Mouse (Mus musculus): Measurements from ENCODE around the gene Tex22. TPM values are rescaled to one million over a fixed set of nuclear protein-coding genes. Genes with fewer than 3 reads are reported as not detected.

The Tex22 gene
- not detected in 2 replicates for polyA plus RNA-seq (2016; fragmentation: Nextera tagmentation; extraction: Ambion mirVana)

DNA sequence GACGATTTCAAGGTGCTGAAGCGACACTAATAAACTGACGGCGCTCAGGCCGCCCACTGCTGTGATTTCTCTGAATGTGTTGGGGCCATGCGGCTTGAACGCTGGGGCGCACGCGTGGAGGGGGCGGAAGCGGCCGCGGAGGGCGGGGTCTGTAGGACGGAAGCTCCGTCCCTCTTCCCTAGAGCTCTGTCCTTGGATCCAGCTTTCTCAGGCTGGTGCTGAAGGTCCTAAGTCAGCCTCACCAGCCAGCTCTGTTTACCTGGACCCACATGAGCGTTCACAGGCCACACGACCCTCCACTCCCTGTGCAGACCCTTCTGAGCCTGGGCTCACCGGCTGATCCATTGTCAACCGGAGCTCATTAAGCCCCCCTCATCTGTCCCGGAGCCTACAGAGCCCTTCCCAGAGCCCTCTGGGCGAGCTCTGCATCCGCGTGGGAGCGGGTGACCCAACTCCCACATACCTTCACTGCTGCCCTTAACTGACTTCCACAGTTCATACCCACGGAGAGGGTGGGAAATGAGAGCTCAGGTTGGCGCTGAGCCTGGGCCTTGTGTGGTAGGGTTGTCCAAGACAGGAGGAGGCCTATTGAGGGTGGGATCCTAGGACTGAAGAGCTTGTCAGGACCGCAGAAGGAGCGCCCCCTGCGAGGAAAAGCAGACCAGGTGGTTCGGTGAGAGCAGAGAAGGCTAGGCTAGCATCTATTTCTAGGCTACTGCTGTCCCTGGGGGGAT lies at the start of gene Tex22:
Gene Tex22 (plus strand): TSS at position 174 of the 734 bp plus-strand sequence.
- 3% methylated on average over 32 of the region's 32 CpGs for WGBS
- H3K27ac ChIP-seq, result peak within 1 kb of the TSS; percentile 94
- H3K4me3 ChIP-seq, result peak within 1 kb of the TSS; percentile 41
- peaks cover 21% of the 10 kb centered on the region for H3K4me1 ChIP-seq
- H3K9ac ChIP-seq, result peak within 1 kb of the TSS; percentile 70
- no peaks in the 10 kb centered on the region for H3K9me3 ChIP-seq (replicated peaks)
- peak within 1 kb of the TSS; percentile 87 for H3K4me2 ChIP-seq (replicated peaks)
- H3K36me3 ChIP-seq, result peaks cover 25% of the 10 kb centered on the region
- H3K27me3 ChIP-seq, result no peaks in the 10 kb centered on the region
- peak; percentile 92 for ATAC-seq (ENCODE audit: low FRiP score)

- Histone ChIP-seq H3K4me3 (no peak overlapping the region), H3K4me2 (replicated peaks) (no peak overlapping the region), H3K9me3 (replicated peaks) (no peaks in the 10 kb centered on the region), H3K27me3 (no peaks in the 10 kb centered on the region), H3K27ac (no peak overlapping the region), H3K9ac (no peak overlapping the region), H3K36me3 (peaks cover 19% of the 10 kb centered on the region), H3K4me1 (peaks cover 21% of the 10 kb centered on the region)
- WGBS, result 97% methylated on average over 1 of the region's 1 CpGs
- no peak for ATAC-seq (ENCODE audit: low FRiP score)
These were observed 47.7 kb upstream of the Tex22 start for GRCm38 (mm10) chr12:113026557-113026956.

DNA sequence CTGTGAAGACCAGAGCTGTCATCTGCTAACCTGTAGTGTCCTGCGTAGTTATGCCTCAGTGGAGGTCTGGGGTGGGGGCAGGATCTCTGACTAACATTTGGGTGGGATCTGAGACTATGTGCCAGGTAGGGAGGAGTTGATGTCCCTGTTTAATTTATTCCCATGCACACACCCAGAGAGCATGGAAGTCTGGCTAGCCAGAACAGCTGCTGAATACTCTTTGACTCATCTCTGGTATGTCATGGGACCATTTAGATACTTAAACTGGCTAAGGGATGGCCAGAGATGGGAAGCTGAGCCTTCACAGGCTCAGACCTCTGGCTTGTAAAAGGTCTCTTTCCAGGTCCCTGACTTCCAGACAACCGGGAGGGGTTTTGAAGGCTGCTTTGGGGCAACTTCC lies 46.8 kb upstream of the Tex22 start:
- H3K9me3 ChIP-seq (replicated peaks), result no peaks in the 10 kb centered on the region
- no peak overlapping the region for H3K9ac ChIP-seq
- 91% methylated on average over 2 of the region's 2 CpGs for WGBS
- no peak overlapping the region for H3K4me2 ChIP-seq (replicated peaks)
- H3K4me1 ChIP-seq, result peaks cover 29% of the 10 kb centered on the region
- H3K27ac ChIP-seq, result peak overlapping the region; percentile 53; the same call in 1 of the 2 replicates
- H3K36me3 ChIP-seq, result peaks cover 16% of the 10 kb centered on the region
- no peak overlapping the region for H3K4me3 ChIP-seq
- no peak for ATAC-seq (ENCODE audit: low FRiP score)
- no peaks in the 10 kb centered on the region for H3K27me3 ChIP-seq

DNA sequence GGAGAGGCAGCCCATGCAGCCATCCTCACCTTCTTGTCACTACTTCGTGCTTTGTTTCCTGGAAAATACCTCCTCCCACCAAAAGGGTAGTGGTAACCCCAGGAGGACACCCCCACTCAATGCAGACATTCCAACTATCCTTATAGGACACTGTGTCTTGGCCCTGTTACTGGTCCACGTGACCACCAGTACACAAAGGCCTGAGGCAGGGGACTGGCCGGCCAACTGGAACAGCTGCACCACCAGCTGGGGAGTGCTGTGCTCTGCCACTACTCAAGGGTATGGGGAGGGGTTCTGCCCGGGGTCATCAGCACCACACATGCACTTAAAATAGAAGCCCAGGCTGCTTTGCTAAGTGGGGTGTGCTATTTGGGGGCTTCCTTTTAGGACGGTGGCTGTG lies 46.2 kb upstream of the Tex22 start:
- WGBS, result 51% methylated on average over 5 of the region's 5 CpGs
- H3K4me2 ChIP-seq (replicated peaks), result no peak overlapping the region
- H3K36me3 ChIP-seq, result peaks cover 13% of the 10 kb centered on the region
- no peak overlapping the region for H3K9ac ChIP-seq
- peak overlapping the region; percentile 53 for H3K27ac ChIP-seq
- peak; percentile 59 for ATAC-seq (ENCODE audit: low FRiP score)
- H3K4me1 ChIP-seq, result peaks cover 34% of the 10 kb centered on the region
- no peak overlapping the region for H3K4me3 ChIP-seq
- H3K27me3 ChIP-seq, result no peaks in the 10 kb centered on the region
- no peaks in the 10 kb centered on the region for H3K9me3 ChIP-seq (replicated peaks)

DNA sequence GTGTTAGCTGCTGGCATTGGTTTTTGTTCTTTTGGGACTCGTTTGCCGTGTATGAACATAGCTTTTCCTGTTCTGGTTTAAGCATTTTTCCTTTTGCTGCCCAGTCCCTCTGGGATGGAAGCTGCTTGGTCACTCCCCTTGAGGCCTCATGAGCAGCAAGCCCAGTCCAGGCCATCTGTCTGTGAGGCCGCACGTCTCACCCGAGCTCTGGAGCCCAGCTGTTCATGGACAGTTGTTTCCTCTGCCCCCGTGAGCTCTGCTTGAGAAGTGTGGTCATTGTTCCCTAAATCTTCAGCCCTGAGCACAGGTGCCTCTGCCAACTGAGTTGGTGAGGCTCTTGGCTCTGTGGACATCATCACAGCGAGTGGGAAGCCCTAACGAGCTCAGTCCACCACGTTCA lies 45.4 kb upstream of the Tex22 start:
- H3K4me3 ChIP-seq, result no peak overlapping the region
- ATAC-seq (ENCODE audit: low FRiP score), result no peak
- no peaks in the 10 kb centered on the region for H3K27me3 ChIP-seq
- peaks cover 9% of the 10 kb centered on the region for H3K36me3 ChIP-seq
- no peaks in the 10 kb centered on the region for H3K9me3 ChIP-seq (replicated peaks)
- peaks cover 41% of the 10 kb centered on the region for H3K4me1 ChIP-seq
- no peak overlapping the region for H3K4me2 ChIP-seq (replicated peaks)
- H3K9ac ChIP-seq, result no peak overlapping the region
- H3K27ac ChIP-seq, result peak overlapping the region; percentile 53
- WGBS, result 62% methylated on average over 9 of the region's 9 CpGs

- Histone ChIP-seq H3K4me2 (replicated peaks) (no peak overlapping the region), H3K27ac (0 out of 2 replicates have a peak overlapping the region, but pooled peaks have one; percentile 9), H3K9ac (no peak overlapping the region), H3K27me3 (no peaks in the 10 kb centered on the region), H3K4me1 (peaks cover 41% of the 10 kb centered on the region), H3K36me3 (peaks cover 9% of the 10 kb centered on the region), H3K4me3 (no peak overlapping the region), H3K9me3 (replicated peaks) (no peaks in the 10 kb centered on the region)
- 76% methylated on average over 4 of the region's 4 CpGs for WGBS
- no peak for ATAC-seq (ENCODE audit: low FRiP score)
These were observed 44.3 kb upstream of the Tex22 start for GRCm38 (mm10) chr12:113030046-113030445.

DNA sequence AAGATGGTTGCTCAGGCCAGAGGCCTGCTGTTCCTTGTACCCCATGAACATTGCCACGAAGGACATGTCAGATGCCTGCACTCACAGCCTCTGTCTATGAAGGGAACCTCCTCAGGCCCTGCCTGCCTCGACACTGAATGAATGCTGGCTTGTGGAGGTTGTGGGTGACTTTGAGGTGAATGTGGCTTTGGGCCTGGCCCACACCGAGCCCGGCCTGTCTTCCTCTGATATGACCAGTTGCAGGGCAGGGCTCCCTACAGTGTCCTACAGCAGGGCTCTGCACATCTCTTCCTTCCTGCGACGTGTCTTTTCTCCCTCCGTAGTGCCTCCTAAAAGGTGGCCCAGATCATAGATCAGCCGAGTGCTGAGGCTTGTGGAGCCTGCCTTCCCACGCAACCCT lies 43.3 kb upstream of the Tex22 start:
- Histone ChIP-seq H3K4me1 (peaks cover 41% of the 10 kb centered on the region), H3K27ac (no peak overlapping the region), H3K4me2 (replicated peaks) (no peak overlapping the region), H3K9me3 (replicated peaks) (no peaks in the 10 kb centered on the region), H3K4me3 (no peak overlapping the region), H3K36me3 (peaks cover 6% of the 10 kb centered on the region), H3K9ac (no peak overlapping the region), H3K27me3 (no peaks in the 10 kb centered on the region)
- ATAC-seq (ENCODE audit: low FRiP score), result no peak
- WGBS, result 86% methylated on average over 9 of the region's 9 CpGs

GRCm38 (mm10) chr12:113031441-113031840 lies 42.9 kb upstream of the Tex22 start:
- H3K4me1 ChIP-seq, result peaks cover 41% of the 10 kb centered on the region
- H3K4me3 ChIP-seq, result no peak overlapping the region
- 91% methylated on average over 6 of the region's 6 CpGs for WGBS
- no peak overlapping the region for H3K4me2 ChIP-seq (replicated peaks)
- no peaks in the 10 kb centered on the region for H3K27me3 ChIP-seq
- H3K36me3 ChIP-seq, result peaks cover 6% of the 10 kb centered on the region; the same call in 1 of the 2 replicates
- H3K9me3 ChIP-seq (replicated peaks), result no peaks in the 10 kb centered on the region
- no peak overlapping the region for H3K9ac ChIP-seq
- no peak overlapping the region for H3K27ac ChIP-seq
- no peak for ATAC-seq (ENCODE audit: low FRiP score)

GRCm38 (mm10) chr12:113032296-113033250 lies 41.7 kb upstream of the Tex22 start:
- WGBS, result 65% methylated on average over 11 of the region's 11 CpGs
- Histone ChIP-seq H3K36me3 (0 out of 2 replicates have a peak, but pooled peaks cover 1% of the 10 kb centered on the region), H3K9ac (0 out of 2 replicates have a peak overlapping the region, but pooled peaks have one; percentile 4), H3K27ac (peak overlapping the region; percentile 55), H3K4me2 (replicated peaks) (no peak overlapping the region; the same call in 1 of the 2 replicates), H3K4me3 (no peak overlapping the region), H3K4me1 (peaks cover 35% of the 10 kb centered on the region), H3K27me3 (no peaks in the 10 kb centered on the region), H3K9me3 (replicated peaks) (no peaks in the 10 kb centered on the region)
- peak; percentile 56 for ATAC-seq (ENCODE audit: low FRiP score)

GRCm38 (mm10) chr12:113035093-113035492 lies 39.2 kb upstream of the Tex22 start:
- 86% methylated on average over 2 of the region's 2 CpGs for WGBS
- no peak overlapping the region for H3K4me2 ChIP-seq (replicated peaks)
- peaks cover 20% of the 10 kb centered on the region for H3K4me1 ChIP-seq
- H3K4me3 ChIP-seq, result no peak overlapping the region
- no peak overlapping the region for H3K27ac ChIP-seq
- H3K27me3 ChIP-seq, result no peaks in the 10 kb centered on the region
- no peaks in the 10 kb centered on the region for H3K36me3 ChIP-seq
- ATAC-seq (ENCODE audit: low FRiP score), result no peak
- no peaks in the 10 kb centered on the region for H3K9me3 ChIP-seq (replicated peaks)
- H3K9ac ChIP-seq, result no peak overlapping the region

DNA sequence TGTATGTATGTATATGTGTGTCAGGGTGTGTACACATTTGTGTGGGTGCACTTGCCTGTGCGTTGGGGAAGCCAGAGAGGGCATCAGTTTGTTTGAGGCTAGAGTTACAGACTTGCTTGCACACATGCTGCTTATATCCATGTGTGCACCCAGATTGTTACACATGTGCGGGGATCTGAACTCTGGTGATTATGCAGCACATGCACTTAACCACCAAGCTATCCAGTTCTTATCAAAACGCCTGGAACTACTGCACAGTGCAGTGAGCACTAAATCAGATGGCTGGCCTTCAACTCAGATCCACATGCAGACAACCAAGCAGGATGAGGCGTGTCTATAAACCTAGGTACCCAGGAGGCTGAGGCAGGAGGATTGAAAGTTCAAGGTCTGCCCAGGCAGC lies 37.3 kb upstream of the Tex22 start:
- Histone ChIP-seq H3K9ac (no peak overlapping the region), H3K27ac (no peak overlapping the region), H3K4me3 (no peak overlapping the region), H3K9me3 (replicated peaks) (no peaks in the 10 kb centered on the region), H3K27me3 (no peaks in the 10 kb centered on the region), H3K4me2 (replicated peaks) (no peak overlapping the region), H3K36me3 (no peaks in the 10 kb centered on the region), H3K4me1 (peaks cover 28% of the 10 kb centered on the region)
- no peak for ATAC-seq (ENCODE audit: low FRiP score)
- 91% methylated on average over 4 of the region's 4 CpGs for WGBS

DNA sequence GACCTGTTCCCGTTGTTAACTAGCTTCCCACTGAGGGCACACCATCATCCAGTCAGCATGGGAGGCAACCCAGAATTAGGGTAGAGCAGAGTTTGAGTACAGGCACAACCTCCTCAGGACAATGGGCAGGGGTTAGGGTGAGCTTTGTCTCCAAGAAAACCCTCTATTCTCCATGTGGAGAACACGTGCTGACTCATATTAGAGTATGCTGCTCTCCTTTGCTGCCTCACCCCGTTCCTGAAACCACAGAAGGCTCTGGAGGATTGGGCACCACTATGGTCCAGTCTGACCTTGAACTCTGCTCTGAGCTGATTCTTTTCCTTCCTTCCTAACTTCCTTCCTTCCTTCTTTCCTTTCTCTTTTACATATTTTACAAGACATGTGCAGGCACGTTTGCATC lies 35.9 kb upstream of the Tex22 start:
- no peak for ATAC-seq (ENCODE audit: low FRiP score)
- no peak overlapping the region for H3K27ac ChIP-seq
- no peak overlapping the region for H3K4me3 ChIP-seq
- no peak overlapping the region for H3K4me2 ChIP-seq (replicated peaks)
- WGBS, result 89% methylated on average over 4 of the region's 4 CpGs
- H3K4me1 ChIP-seq, result peaks cover 14% of the 10 kb centered on the region
- H3K36me3 ChIP-seq, result no peaks in the 10 kb centered on the region
- no peaks in the 10 kb centered on the region for H3K9me3 ChIP-seq (replicated peaks)
- no peak overlapping the region for H3K9ac ChIP-seq
- no peaks in the 10 kb centered on the region for H3K27me3 ChIP-seq
